ENCODE assay signal across 9 mouse cellular contexts in genomic region chr5:113133080-113133491, GRCm38 (mm10). TPM values are rescaled to one million over a fixed set of nuclear protein-coding genes. Genes with fewer than 3 reads are reported as not detected.
DNase-seq lines count a peak whose midpoint lies in the region; ATAC-seq and TF ChIP-seq lines count a peak whose summit lies in the region.
"Had no signal": no experiment of that assay in that cellular context is flagged by ENCODE, and none has a peak within 500 bp of the region (broad histone marks: within the 10 kb centered on the region; RNA-seq: fewer than 3 reads in every experiment).

No protein-coding gene starts in this region.

- peak overlapping the region; percentile 29 for H3K27ac ChIP-seq in forebrain, postnatal 0 days (ENCODE audit: low read depth, low read length)
- peak overlapping the region; percentile 95 for H3K27ac ChIP-seq in intestine, embryonic 15.5 days
- H3K27ac ChIP-seq in olfactory bulb, adult 2 months (ENCODE audit: insufficient read depth, low read depth, low read length), result 0 out of 2 replicates have a peak overlapping the region, but pooled peaks have one; percentile 26

- intact Hi-C loops in left cerebral cortex, postnatal 25 days (cut with DNase I), result no loop called here

- H3K4me3 ChIP-seq in forebrain, postnatal 0 days (ENCODE audit: low read depth, low read length), result no peak overlapping the region
- H3K4me3 ChIP-seq in intestine, embryonic 15.5 days (replicated peaks), result no peak overlapping the region
- H3K4me3 ChIP-seq in olfactory bulb, adult 2 months (ENCODE audit: insufficient read depth, low read depth, low read length), result no peak overlapping the region
- H3K4me3 ChIP-seq: myocyte had no signal

- ATAC-seq in forebrain, postnatal 0 days, result peak; percentile 48
- ATAC-seq in intestine, embryonic 15.5 days, result peak; percentile 83

- no peaks in the 10 kb centered on the region for H3K36me3 ChIP-seq in forebrain, postnatal 0 days (ENCODE audit: insufficient read depth)
- H3K36me3 ChIP-seq in intestine, embryonic 15.5 days, result no peaks in the 10 kb centered on the region

- H3K4me1 ChIP-seq in forebrain, postnatal 0 days (ENCODE audit: insufficient read depth), result 0 out of 2 replicates have a peak, but pooled peaks cover 3% of the 10 kb centered on the region
- H3K4me1 ChIP-seq in intestine, embryonic 15.5 days (replicated peaks), result peaks cover 47% of the 10 kb centered on the region
- peaks cover 43% of the 10 kb centered on the region for H3K4me1 ChIP-seq in olfactory bulb, adult 2 months (ENCODE audit: control insufficient read depth, insufficient read depth, low read length)

- no peak for TF ChIP-seq POLR2A in olfactory bulb, adult 2 months (IDR thresholded peaks at IDR 0.05; ENCODE audit: insufficient read depth, low read depth, low read length)

- H3K27me3 ChIP-seq in forebrain, postnatal 0 days (ENCODE audit: insufficient read depth, low read length), result peaks cover 4% of the 10 kb centered on the region; the same call in 1 of the 2 replicates
- peaks cover 6% of the 10 kb centered on the region; the same call in 1 of the 2 replicates for H3K27me3 ChIP-seq in intestine, embryonic 15.5 days (replicated peaks)

- no peak for TF ChIP-seq CTCF in forebrain, postnatal 0 days (IDR thresholded peaks at IDR 0.05; ENCODE audit: low read depth)
- no peak for TF ChIP-seq CTCF in olfactory bulb, adult 2 months (IDR thresholded peaks at IDR 0.05; ENCODE audit: insufficient read depth, low read depth, low read length)

- WGBS in forebrain, postnatal 0 days, result 10% methylated on average over 9 of the region's 9 CpGs
- WGBS in intestine, embryonic 15.5 days, result 39% methylated on average over 9 of the region's 9 CpGs
- WGBS in olfactory bulb, adult 2 months, result 34% methylated on average over 9 of the region's 9 CpGs

- no peaks in the 10 kb centered on the region for H3K9me3 ChIP-seq in forebrain, postnatal 0 days (ENCODE audit: low read length)
- no peaks in the 10 kb centered on the region for H3K9me3 ChIP-seq in intestine, embryonic 15.5 days

- DNase-seq in embryo, embryonic 10 days (ENCODE audit: low spot score), result peak; percentile 60
- no peak for DNase-seq in forebrain, postnatal 0 days
- peak; percentile 63 to 78 for DNase-seq in lung, adult 18-20 months
- no peak for DNase-seq in spleen, postnatal 10 days (ENCODE audit: low spot score in 2 of 2)
- no peak for DNase-seq in left cerebral cortex, postnatal 25 days (ENCODE audit: low spot score in 2 of 2)
- no peak for DNase-seq in thymus, postnatal 14 days

- 0 out of 2 replicates have a peak overlapping the region, but pooled peaks have one; percentile 1 for H3K9ac ChIP-seq in forebrain, postnatal 0 days
- 0 out of 2 replicates have a peak overlapping the region, but pooled peaks have one; percentile 26 for H3K9ac ChIP-seq in intestine, embryonic 15.5 days

- H3K4me2 ChIP-seq in forebrain, postnatal 0 days (ENCODE audit: low read depth), result no peak overlapping the region
- H3K4me2 ChIP-seq in intestine, embryonic 15.5 days (replicated peaks), result peak overlapping the region; percentile 46

RNA-seq across cellular contexts. Expression of gene Crybb3, which starts 51.7 kb away (rescaled TPM):
- total RNA-seq in forebrain, postnatal 0 days (2014; rRNA removed), result 0.81 and 2.0 TPM in 2 replicates
- polyA plus RNA-seq in forebrain, postnatal 0 days (2015; fragmentation: Nextera tagmentation; extraction: Ambion mirVana), result 1.6 and 1.7 TPM in 2 replicates
- polyA plus RNA-seq in intestine, embryonic 15.5 days (2015; fragmentation: Nextera tagmentation; extraction: Ambion mirVana), result 0.36 and 1.1 TPM in 2 replicates
- not detected in 2 replicates for polyA plus RNA-seq in olfactory bulb, adult 2 months (2012; ENCODE audit: insufficient read depth, insufficient read length, low replicate concordance, missing spikeins)
- 1 to 10 TPM in 1 of 2 experiments, under 1 TPM in 1; 0.69 to 1.7 TPM for total RNA-seq in left cerebral cortex, postnatal 25 days (2021)

Comparison
In these comparisons a context has a peak if more than half of its experiments do, and no peak if none do; other contexts are left out.
1. DNase-seq: peak in embryo, embryonic 10 days (single experiment) and lung, adult 18-20 months (2 of 2); none in forebrain, postnatal 0 days (single experiment), spleen, postnatal 10 days (0 of 2), left cerebral cortex, postnatal 25 days (0 of 2) and thymus, postnatal 14 days (single experiment).
2. H3K27ac ChIP-seq: peak in every context shown above with its lines; median percentile 95 in intestine, embryonic 15.5 days; 29 in forebrain, postnatal 0 days; 26 in olfactory bulb, adult 2 months.